Mouse (Mus musculus): ENCODE data around the gene Scgb1b2.

Scgb1b2 gene

DNA sequence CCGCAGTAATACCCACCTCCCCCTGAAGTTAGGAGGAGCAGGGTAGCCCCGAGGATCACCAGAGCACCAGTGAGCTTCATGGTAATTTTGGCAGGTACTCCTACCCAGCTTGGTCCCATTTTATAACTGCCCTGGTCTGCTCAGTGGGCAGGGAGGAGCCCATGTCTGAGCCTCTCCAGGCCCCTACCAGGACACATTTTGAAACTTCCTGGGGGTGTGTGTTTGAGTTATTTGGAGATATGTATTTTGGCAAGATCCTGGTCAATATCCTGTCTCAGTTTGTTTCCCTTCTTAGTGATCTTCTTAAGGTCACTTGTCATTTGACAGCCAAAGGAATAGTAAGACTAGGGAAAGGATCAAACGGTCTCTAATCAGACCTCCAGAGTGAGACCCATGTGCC, at the start of gene Scgb1b2:
Scgb1b2 (minus strand) TSS at position 101 of the 400 bp plus-strand sequence.
- DNase-seq (ENCODE audit: low read depth): no peak

DNA sequence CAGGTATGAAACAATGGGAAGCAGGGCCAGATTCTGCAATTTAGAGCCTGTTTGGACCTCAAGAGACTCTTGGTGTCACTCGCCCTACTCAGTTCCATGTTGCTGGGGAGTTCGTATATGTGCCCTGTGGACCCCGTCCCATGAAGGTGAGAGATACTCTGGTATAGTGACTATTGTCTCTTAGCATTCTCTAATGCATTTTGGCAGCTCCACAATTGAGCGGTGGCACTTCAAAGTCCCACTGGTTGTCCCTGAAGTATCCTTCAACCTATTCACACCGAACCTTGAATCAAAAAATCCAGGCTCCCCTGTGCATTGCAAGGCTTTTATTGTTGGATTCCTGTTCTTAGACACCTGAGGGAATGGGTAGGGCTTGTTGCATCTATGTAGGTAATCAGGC, 1.4 kb downstream of the Scgb1b2 start, which contains the start of gene Scgb2b2:
Scgb2b2 (plus strand) TSS at position 301 of the 400 bp plus-strand sequence.
- no peak for DNase-seq (ENCODE audit: low read depth)
